Mouse (Mus musculus) erythroblast, embryonic 14.5 days (primary cell): ENCODE data around the gene Abcd1.

ENCODE experiments used
- GATA1 ChIP-seq: IDR thresholded peaks from 2 replicates; pipeline ENCODE4 v1.6.1; 2012; ENCODE audit warnings: low read length, inconsistent platforms, mixed read lengths
- TAL1 ChIP-seq: IDR thresholded peaks from 3 replicates; pipeline ENCODE4 v1.6.1; 2012; ENCODE audit warnings: low read length, inconsistent platforms, mixed read lengths

DNA sequence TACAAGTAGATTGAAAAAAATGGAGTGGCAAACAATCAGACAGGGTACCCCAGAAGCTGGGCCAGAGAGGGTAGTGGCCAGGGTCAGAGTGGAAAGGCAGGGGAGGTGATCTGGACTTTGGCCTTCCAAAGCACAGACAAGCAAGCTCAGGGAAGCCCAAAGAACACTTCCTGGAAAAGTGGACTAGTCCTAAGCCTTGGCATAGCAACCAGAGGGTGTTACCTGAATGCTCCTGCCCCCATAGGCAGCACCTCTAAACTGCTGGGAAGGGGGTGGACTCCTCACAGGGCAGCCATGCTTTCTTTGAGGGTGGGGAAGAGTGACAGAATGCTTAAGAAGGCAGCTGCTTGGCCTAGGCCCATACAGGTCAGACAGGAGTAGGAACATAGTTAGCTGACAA lies 31.4 kb upstream of the Abcd1 start:
- TF ChIP-seq TAL1 = no peak
- no peak for TF ChIP-seq GATA1
